Mouse (Mus musculus) liver, adult 2 months (tissue): ENCODE measurements around the gene Dph3.

Source experiments
- CTCF ChIP-seq: fragments of 200-500 bp; IDR thresholded peaks from 2 replicates; pipeline ENCODE4 v1.5.1; 2011; ENCODE audit warnings: low read depth, low read length, control low read depth
- POLR2A ChIP-seq: fragments of 200-500 bp; IDR thresholded peaks from 2 replicates; pipeline ENCODE4 v1.6.1; 2011; ENCODE audit warnings: low read length, control low read depth; ENCODE audit not compliant: insufficient read depth; ENCODE audit errors: extremely low read depth

- no peak for TF ChIP-seq CTCF
- TF ChIP-seq POLR2A = no peak
Measured at GRCm38 (mm10) chr14:32072807-32073206, 12.7 kb downstream of the Dph3 start.
